Mouse (Mus musculus) olfactory bulb, adult 2 months (tissue): ENCODE measurements around the gene Zmiz1.

Experiments used
- CTCF ChIP-seq: fragments of 200-500 bp; IDR thresholded peaks from 2 replicates; pipeline ENCODE4 v1.5.1; 2012; ENCODE audit warnings: low read depth, mild to moderate bottlenecking, low read length, moderate library complexity; ENCODE audit not compliant: insufficient read depth
- POLR2A ChIP-seq: fragments of 200-500 bp; IDR thresholded peaks from 2 replicates; pipeline ENCODE4 v1.6.1; 2012; ENCODE audit warnings: mild to moderate bottlenecking, low read depth, low read length, moderate library complexity; ENCODE audit not compliant: insufficient read depth

GRCm38 (mm10) chr14:25693888-25694568 lies 235.0 kb downstream of the Zmiz1 start, which contains the start of gene Ppif:
- TF ChIP-seq CTCF (peak; percentile 89), POLR2A (peak; percentile 63; the same call in 1 of the 2 replicates)
